Comparison of ENCODE assay signal across 11 mouse cellular contexts in the genomic region with DNA sequence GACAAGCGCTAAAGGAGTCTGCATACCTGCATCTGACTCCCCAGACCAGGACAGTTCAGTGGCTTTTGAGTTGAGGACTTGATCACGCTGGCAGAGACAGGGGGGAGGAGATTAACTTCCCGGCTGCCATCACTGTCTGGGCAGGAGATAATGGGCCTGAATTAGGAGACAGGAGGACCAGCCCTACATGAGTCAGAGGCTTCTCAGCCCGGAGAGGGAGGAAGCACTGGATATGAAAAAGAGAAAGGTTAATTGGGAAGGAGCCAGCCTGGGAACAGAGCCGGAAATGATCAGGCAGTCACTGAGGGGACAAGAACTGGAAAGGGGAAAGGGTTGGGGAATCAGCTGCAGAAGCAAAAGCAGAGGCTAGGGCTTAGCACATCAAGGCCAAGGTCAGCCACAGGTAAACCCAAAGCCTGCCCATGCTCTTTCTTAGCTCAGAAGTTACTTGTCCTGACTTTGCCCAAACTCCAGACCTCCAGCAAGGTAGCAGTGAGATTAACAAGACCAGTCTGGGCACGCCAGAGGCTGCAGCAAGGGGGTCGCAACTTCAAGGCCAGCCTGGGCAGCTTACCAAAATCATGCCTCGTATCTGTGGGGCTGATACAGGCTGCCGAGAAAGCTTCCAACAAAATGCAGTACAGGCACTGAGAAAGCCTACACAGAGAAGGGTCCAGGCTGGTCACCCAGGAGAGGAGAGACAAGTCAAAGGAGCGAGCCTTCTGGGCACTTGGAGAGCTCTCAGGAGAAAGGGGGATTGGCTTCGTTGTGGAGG. TPM values are rescaled to one million over a fixed set of nuclear protein-coding genes. Genes with fewer than 3 reads are reported as not detected.
DNase-seq lines count a peak whose midpoint lies in the region; ATAC-seq and TF ChIP-seq lines count a peak whose summit lies in the region.
"Had no signal": no experiment of that assay in that cellular context is flagged by ENCODE, and none has a peak within 500 bp of the region (broad histone marks: within the 10 kb centered on the region; RNA-seq: fewer than 3 reads in every experiment).

No protein-coding gene starts in this region.

- peak overlapping the region; percentile 16; the same call in 1 of the 2 replicates for H3K27ac ChIP-seq in lung, embryonic 14.5 days (ENCODE audit: low read depth)
- 0 out of 2 replicates have a peak overlapping the region, but pooled peaks have one; percentile 16 for H3K27ac ChIP-seq in liver, postnatal 0 days (ENCODE audit: low read depth)
- H3K27ac ChIP-seq: forebrain, embryonic 12.5 days; limb, embryonic 13.5 days had no signal

- no peaks in the 10 kb centered on the region for H3K36me3 ChIP-seq in lung, embryonic 14.5 days (ENCODE audit: insufficient read depth)
- no peaks in the 10 kb centered on the region for H3K36me3 ChIP-seq in liver, postnatal 0 days (replicated peaks; ENCODE audit: insufficient read depth, low read length)
- H3K36me3 ChIP-seq: forebrain, embryonic 12.5 days; limb, embryonic 13.5 days had no signal

- no peak for TF ChIP-seq CTCF in lung, embryonic 14.5 days (IDR thresholded peaks at IDR 0.05; ENCODE audit: low read depth)
- TF ChIP-seq CTCF in liver, postnatal 0 days (IDR thresholded peaks at IDR 0.05; ENCODE audit: low read depth) = no peak

- ATAC-seq in lung, embryonic 14.5 days (ENCODE audit: insufficient read depth) = no peak; the same call in 1 of the 2 replicates
- no peak for ATAC-seq in liver, postnatal 0 days

- H3K27me3 ChIP-seq in lung, embryonic 14.5 days (ENCODE audit: insufficient read depth, low read length) = no peaks in the 10 kb centered on the region
- H3K27me3 ChIP-seq in liver, postnatal 0 days (ENCODE audit: insufficient read depth, low read length) = no peaks in the 10 kb centered on the region
- H3K27me3 ChIP-seq: forebrain, embryonic 12.5 days; limb, embryonic 13.5 days had no signal

- DNase-seq in heart, adult 8-10 months (ENCODE audit: low spot score) = peak; percentile 21
- no peak for DNase-seq in heart, postnatal 36 days
- DNase-seq in lung, embryonic 14.5 days = peak; percentile 52
- no peak for DNase-seq in lung, postnatal 4 days
- peak; percentile 67 for DNase-seq in adrenal gland, postnatal 14 days
- no peak for DNase-seq in liver, postnatal 0 days
- no peak for DNase-seq in frontal cortex, postnatal 25 days (ENCODE audit: low spot score in 2 of 2)
- no peak for DNase-seq in retina, postnatal 1 day
- DNase-seq: right cerebral cortex, adult 18-20 months had no signal

- no peak overlapping the region for H3K4me2 ChIP-seq in lung, embryonic 14.5 days
- H3K4me2 ChIP-seq in liver, postnatal 0 days (ENCODE audit: low read depth, low read length) = no peak overlapping the region
- H3K4me2 ChIP-seq: forebrain, embryonic 12.5 days; limb, embryonic 13.5 days had no signal

- no peak for TF ChIP-seq EP300 in liver, postnatal 0 days (IDR thresholded peaks at IDR 0.05; ENCODE audit: low read depth)

- intact Hi-C loops in heart, postnatal 36 days (cut with DNase I) = no loop called here

- H3K4me1 ChIP-seq in lung, embryonic 14.5 days (ENCODE audit: insufficient read depth) = peaks cover 6% of the 10 kb centered on the region
- H3K4me1 ChIP-seq in liver, postnatal 0 days (ENCODE audit: insufficient read depth) = peaks cover 43% of the 10 kb centered on the region

- H3K9me3 ChIP-seq in lung, embryonic 14.5 days (ENCODE audit: low read depth, low read length) = no peaks in the 10 kb centered on the region
- no peaks in the 10 kb centered on the region for H3K9me3 ChIP-seq in liver, postnatal 0 days (ENCODE audit: low read length)
- H3K9me3 ChIP-seq: forebrain, embryonic 12.5 days; limb, embryonic 13.5 days had no signal

- H3K9ac ChIP-seq in lung, embryonic 14.5 days = no peak overlapping the region
- H3K9ac ChIP-seq in liver, postnatal 0 days (replicated peaks) = no peak overlapping the region
- H3K9ac ChIP-seq: forebrain, embryonic 12.5 days; limb, embryonic 13.5 days had no signal

- 44% methylated on average over 11 of the region's 11 CpGs for WGBS in lung, embryonic 14.5 days
- 57% methylated on average over 11 of the region's 11 CpGs for WGBS in liver, postnatal 0 days (ENCODE audit: insufficient replicate concordance)

- H3K4me3 ChIP-seq in lung, embryonic 14.5 days (ENCODE audit: low read depth, low read length) = no peak overlapping the region
- no peak overlapping the region for H3K4me3 ChIP-seq in liver, postnatal 0 days (ENCODE audit: low read depth, low read length)
- H3K4me3 ChIP-seq: forebrain, embryonic 12.5 days; limb, embryonic 13.5 days had no signal

RNA-seq across cellular contexts. Expression of gene Rap1gap2, which starts 53.1 kb away (rescaled TPM):
- total RNA-seq in heart, adult 8-10 months (2022) = 10 to 100 TPM; 74.3 to 93.7 (median 83.1) TPM
- total RNA-seq in heart, postnatal 36 days (2021) = 10 to 100 TPM; 74.1 to 86.6 TPM
- polyA plus RNA-seq in lung, embryonic 14.5 days (2014; fragmentation: Nextera tagmentation; extraction: Ambion mirVana) = 2.3 and 2.6 TPM in 2 replicates
- total RNA-seq in adrenal gland, postnatal 14 days (2021) = 12.6 and 12.8 TPM in 2 replicates
- polyA plus RNA-seq in liver, postnatal 0 days (2015; fragmentation: Nextera tagmentation; extraction: Ambion mirVana) = 0.75 and 0.84 TPM in 2 replicates

Comparison
In these comparisons a context has a peak if more than half of its experiments do, and no peak if none do; other contexts are left out.
1. DNase-seq: peak in heart, adult 8-10 months (single experiment), lung, embryonic 14.5 days (single experiment) and adrenal gland, postnatal 14 days (single experiment); none in heart, postnatal 36 days (0 of 2), lung, postnatal 4 days (0 of 2), liver, postnatal 0 days (single experiment), frontal cortex, postnatal 25 days (0 of 2) and retina, postnatal 1 day (single experiment).